Mouse (Mus musculus): Measurements from ENCODE around the gene 2310061I04Rik.
"Not testable (repeated sequence)": the region's sequence is repeated elsewhere in the genome, so short reads cannot be mapped to it uniquely, and the experiment has no call there.

2310061I04Rik gene

DNA sequence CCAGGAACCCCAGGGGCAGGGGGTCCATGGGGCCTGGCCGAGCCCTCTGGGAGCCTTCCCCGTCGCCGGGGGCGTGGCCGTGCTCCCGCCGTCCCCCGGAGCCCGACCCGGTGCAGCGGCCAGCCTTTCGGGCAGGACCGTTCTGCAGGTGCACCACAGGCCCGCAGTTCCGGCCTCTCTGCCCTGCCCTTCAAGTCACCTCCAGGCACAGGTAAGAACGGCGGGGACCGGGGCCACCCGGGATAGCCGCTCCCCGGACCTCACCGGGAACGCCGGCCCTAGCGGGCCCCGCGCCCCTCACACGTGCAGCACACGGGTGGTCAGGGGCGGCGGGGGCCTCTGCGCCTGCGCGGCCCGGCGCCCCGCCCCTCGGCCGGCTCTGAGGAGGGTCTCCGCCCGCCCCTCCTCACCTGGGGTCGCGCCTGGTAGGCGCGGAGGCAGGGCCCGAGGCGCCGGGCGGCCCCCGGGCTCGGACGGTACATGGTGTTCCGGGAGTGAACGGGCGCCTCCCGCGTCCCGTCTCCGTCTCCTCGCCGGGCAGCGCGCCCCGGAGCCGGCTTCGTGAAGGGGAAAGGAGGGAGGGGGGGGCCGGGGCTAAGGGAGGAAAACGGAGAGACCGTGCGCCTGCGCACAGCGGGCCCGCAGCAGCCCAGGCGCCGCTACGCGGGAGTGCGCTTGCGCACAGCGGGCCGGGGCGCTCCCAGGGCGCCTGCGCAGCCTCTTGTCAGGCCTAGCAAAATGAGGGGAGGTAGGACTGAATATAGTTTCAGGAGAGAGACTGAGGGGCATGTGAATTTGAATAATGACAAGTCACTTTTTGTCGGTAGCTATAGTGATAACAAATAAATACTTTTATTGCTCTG is at the start of gene 2310061I04Rik:
Gene 2310061I04Rik (minus strand): TSS at position 651 of the 863 bp plus-strand sequence.
- DNase-seq (ENCODE audit: low read depth, low spot score): peak; percentile 81

DNA sequence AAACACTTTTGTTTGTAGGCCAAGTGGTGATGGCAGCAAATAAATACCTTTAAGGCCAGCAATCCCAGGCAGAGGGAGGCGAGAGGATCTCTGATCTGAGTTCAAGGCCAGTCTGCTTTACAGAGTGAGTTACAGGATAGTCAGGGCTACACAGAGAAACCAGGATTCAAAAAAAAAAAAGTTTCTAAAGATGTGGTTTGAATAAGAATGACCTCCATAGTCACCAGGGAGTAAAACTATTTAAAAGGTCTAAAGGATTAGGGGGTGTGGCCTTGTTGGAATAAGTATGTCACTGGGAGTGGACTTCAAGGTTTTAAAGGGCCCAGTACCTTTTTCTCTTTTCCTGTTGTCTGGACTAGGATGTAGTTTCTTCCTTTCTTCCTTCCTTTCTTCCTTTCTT is 42.7 kb upstream of the 2310061I04Rik start:
- DNase-seq (ENCODE audit: low read depth, low spot score): no peak

DNA sequence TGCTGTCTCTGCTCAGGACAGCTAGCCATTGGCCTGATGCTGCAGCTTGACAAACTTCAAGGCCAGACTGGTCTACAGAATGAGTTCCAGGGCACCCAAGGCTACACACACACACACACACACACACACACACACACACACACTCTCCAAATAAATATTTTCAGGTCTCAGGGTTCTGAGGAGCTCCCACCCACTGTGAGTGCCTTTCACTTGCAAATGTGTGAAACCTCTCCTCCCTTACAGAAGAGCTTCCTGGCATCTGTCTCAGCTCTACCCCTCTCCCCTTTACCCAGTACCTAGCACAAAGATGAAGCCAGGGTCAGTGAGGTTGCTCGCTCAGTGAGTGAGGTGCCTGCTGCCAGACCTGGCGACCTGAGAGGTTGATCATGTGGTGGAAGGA is 41.9 kb upstream of the 2310061I04Rik start:
- DNase-seq (ENCODE audit: low read depth, low spot score): no peak

DNA sequence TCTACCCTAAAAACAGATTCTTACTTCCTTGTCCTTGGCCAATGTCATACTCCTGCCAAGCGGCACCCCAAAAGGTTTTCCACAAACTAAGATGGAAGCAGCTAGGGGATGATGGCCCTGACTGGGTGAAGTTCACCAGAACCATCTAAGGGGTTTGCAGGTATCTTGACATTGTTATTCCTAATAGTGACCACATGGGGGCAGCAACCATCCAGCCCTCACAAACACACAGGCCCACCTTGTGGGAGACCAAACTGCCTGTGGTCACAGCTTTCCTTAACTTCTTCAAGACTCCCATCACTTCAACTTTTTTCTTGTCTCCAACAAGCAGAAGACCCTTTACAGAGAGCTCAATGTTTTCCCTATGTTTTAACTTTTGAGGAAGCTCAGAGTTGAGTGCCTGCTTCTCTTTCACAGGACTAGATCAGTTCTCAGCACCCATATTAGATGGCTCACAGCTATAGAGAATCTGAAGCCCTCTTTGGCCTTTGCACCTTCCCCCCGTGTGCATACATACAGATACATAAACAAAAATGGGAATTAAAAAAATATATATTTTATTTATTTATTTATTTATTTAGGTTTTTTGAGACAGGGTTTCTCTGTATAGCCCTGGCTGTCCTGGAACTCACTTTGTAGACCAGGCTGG is 40.6 kb upstream of the 2310061I04Rik start:
- DNase-seq (ENCODE audit: low read depth, low spot score): no peak

DNA sequence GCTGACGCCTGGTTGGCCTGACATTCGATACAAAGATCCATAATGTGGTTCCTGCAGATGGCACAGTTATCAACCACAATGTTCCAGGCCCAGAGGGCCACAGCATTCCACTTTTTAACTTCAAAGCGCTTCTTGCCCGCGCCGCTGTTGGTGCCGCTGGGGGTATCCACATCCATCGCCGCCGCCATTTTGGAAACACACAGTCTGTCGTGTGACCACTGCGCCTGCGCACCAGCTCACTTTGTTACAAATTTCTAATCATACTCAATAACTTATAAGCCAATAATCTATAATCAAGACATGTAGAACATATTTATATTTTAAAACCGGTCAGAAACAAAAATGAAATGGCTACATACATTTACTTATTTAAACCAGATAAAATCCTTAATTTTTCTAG is 38.5 kb upstream of the 2310061I04Rik start:
- not testable (repeated sequence) for DNase-seq (ENCODE audit: low read depth, low spot score)

DNA sequence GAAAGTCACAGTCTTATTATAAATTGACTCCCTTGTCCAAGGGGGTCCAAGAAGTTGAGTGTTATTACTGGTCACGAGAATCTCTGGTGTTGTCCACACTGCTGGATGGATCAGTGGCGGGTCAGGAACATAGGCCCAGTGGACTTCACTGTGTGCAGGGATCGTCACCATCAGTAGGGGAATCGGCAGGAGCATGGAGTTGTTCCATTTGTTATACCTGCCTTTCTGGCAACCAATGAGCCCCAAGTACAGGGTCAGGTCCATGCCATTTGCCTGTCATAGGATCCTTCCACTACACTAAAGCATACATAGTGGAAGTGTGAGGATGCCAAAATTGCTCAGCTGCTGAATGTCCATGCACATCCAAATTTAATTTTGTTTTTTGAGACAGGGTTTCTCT is 35.4 kb upstream of the 2310061I04Rik start:
- no peak for DNase-seq (ENCODE audit: low read depth, low spot score)

DNA sequence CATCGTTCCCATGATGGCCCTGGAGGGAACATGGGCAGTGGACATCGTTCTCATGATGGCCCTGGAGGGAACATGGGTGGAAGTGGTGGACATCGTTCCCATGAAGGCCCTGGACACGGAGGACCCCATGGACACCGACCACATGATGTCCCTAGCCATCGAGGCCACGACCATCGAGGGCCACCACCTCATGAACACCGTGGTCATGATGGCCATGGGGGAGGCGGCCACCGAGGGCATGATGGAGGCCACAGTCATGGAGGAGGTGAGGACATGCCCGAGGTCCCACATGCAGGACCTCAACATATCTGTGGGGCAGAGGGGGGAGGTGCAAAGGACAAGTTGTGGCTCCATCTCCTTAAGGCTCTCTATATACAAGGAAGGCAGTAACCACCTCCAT is 33.4 kb upstream of the 2310061I04Rik start:
- no peak for DNase-seq (ENCODE audit: low read depth, low spot score)

DNA sequence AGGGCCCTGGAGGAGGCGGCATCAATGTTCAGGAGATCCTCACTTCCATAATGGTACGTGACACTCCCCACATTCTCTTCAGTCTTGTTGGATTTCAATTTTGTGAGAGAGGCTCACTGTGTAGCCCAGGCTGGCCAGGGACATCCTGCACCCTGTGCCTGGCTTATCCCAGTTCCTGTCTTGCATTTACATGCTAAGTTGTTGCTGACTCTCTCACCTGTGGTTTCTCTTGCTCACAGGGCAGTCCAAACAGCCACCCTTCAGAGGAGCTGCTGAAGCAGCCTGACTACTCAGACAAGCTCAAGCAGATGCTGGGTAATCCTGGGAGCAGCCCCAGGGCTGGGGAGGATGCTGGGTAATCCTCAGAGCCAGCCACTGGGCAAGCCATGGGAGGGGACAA is 32.3 kb upstream of the 2310061I04Rik start:
- DNase-seq (ENCODE audit: low read depth, low spot score): no peak

DNA sequence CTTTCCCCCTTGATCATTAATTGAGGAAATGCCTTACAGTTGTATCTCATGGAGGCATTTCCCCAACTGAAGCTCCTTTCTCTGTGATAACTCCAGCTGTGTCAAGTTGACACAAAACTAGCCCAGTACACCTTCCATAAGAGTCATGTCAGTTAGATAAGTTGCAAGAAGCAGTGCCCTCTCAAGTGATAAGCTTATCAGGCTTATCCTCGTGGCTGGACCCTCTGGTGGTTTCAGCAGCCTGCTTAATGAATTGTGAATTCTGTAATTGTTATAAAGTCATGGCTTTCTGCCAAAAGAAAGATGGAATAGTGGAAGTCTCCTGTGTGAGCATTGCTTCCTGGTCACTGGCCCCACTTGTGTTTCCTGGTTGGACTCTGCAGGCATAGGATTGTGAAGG is 30.2 kb upstream of the 2310061I04Rik start:
- no peak for DNase-seq (ENCODE audit: low read depth, low spot score)

DNA sequence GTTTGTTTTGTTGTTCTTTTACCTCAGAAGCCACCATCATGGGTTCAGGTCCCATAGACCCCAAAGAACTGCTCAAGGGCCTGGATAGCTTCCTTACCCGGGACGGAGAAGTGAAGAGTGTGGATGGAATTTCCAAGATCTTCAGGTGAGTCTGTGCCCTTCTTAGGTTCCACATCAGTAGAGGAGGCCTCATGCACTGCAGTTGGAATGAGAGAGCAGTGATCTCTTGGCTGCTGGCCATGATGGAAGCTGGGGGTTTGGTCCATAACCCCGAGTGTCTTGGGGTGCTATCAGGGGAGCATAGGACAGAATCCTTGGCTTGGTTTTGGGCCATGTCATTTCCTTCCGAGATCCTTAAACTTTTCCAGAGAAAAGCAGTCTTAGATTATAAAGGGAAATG is 26.1 kb upstream of the 2310061I04Rik start:
- no peak for DNase-seq (ENCODE audit: low read depth, low spot score)

DNA sequence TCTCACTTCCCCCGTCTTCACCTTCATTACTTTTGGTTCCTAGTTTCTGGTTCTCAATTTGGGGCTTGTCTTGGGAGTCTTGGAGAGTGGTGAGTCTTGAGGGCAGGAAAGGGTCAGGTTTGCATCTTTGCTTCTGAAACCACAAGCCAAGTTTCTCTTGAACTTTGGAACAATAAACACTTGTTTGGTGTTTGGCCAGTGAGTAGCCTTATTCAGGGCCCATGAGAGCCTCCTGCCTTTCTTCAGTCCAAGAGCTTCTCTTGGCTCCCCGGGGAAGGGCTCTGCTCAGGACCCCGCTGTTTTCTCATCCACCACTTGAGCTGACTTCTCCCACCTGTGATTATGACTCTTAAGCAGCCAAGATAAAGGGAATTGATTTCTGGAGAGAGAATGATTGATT is 25.3 kb upstream of the 2310061I04Rik start:
- no peak for DNase-seq (ENCODE audit: low read depth, low spot score)

DNA sequence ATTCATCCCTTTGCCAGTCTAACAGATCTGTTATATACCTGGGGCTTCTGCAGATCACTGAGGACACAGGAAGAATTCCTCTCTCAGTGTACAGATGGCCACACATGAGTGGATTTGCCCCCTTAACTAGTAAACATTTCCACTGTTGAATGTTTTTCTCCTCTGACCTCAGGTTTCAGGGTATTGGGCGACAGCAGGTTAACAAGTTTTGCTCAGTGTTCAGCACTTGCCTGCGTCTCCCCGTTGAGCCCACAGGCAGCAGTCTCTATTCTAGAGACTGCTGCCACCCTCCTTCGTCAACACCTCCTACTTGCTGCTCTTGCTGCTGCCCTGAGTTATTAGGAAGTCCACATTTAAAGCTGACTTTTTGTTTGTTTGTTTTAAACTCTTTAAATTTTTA is 24.5 kb upstream of the 2310061I04Rik start:
- no peak for DNase-seq (ENCODE audit: low read depth, low spot score)

DNA sequence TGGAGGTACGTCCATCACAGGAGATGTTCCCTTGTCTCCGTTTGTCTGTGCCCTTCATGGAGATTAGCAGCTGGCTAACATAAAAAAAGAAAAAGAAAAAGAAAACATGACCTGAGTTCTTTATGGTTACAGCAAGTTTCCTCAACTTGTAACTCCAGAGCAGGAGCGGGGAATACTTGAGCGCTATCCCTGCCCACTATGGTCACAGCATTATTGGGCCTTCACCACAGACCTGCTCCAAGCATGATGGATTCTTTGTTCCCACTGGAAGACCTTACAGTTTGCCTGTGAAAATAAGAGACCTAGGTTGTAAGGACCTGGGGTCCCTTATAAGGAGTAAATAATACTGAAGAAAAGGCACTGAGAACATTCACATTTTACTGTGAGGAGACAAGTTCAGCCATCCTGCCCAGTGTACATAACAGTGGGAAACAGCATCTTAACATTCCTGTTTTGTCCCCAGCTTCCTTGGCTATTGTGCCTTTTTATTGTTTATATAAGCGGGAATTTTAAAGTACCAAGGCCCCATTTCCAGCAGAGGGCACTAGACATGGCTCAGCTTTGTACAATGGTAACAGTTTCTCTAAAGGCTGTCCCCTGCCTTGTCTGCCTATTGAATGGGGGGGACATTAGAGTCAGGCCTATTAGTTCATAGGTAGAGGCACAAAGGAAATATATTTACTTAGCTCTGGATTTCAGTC is 23.8 kb upstream of the 2310061I04Rik start:
- no peak for DNase-seq (ENCODE audit: low read depth, low spot score)

DNA sequence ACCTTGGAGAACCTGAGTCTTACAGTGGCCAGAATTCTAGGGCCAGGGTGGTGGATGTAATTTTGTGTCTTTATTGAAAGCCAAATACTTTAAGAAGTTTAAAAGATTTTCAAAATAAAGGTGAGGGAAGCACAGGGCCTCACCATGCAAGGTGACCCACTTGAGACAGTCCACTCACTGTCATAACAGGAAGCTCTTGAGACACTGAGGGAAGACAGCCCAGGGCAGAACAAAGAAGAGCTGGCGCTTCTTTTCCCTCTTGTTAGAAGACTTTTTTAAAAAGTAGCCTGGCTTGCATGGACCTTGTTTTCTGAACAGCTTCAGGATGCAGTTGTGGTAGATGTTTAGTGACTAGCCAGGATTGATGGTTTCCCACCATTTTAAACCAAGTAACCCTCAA is 23.2 kb upstream of the 2310061I04Rik start:
- no peak for DNase-seq (ENCODE audit: low read depth, low spot score)

DNA sequence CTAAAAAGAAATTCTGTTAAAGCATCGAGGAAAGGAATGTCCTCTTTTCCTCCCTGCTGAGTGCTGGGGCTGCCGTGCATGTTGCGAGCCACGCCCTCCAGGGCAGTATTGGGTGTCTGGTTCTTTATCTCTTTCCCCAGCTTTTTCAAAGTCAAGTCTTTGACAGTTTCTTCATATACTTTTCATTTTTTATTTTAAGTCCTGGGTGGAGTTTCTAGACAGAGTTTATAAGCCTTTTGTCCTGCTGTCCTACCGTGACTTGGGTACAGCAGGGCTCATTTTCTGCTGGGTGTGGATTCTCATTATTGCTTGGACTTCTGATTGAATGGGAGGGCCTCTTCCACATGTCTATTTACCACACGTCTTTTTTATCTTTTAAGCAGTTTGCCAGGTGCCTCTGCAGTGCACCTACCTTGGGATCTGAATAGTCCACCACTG is 22.7 kb upstream of the 2310061I04Rik start:
- DNase-seq (ENCODE audit: low read depth, low spot score): no peak

DNA sequence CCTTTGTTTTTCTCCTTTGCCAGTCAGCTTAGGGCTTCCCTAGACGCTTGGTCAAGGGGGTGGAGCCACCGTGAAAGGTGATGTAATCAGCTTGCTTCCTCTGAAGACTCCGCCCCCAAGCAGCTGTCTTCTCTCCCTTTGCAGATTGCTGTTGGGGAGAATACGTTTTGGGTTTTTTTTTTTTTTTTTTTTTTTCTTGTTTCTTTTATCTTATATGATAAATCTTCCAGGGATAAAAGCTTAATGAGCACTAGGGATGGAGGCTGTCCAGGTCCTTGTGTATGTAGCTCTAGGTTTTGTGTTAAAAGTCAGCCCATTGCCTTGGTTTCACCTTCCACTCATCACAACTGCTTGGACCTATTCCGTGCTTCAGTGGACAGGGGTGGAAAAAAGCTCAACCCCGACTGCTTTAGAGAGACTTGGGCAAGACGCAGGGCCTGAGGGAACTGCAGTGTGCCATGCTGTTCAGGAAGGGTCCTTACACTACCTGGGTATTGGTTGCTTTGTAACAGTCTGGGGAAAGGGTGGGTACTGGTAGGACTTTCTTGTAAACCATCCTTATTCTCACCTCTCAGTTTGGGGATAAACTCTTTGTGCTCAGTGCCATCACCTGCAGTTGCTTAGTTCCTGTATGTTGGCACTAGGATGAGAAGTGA is 22.0 kb upstream of the 2310061I04Rik start:
- DNase-seq (ENCODE audit: low read depth, low spot score): peak; percentile 98

DNA sequence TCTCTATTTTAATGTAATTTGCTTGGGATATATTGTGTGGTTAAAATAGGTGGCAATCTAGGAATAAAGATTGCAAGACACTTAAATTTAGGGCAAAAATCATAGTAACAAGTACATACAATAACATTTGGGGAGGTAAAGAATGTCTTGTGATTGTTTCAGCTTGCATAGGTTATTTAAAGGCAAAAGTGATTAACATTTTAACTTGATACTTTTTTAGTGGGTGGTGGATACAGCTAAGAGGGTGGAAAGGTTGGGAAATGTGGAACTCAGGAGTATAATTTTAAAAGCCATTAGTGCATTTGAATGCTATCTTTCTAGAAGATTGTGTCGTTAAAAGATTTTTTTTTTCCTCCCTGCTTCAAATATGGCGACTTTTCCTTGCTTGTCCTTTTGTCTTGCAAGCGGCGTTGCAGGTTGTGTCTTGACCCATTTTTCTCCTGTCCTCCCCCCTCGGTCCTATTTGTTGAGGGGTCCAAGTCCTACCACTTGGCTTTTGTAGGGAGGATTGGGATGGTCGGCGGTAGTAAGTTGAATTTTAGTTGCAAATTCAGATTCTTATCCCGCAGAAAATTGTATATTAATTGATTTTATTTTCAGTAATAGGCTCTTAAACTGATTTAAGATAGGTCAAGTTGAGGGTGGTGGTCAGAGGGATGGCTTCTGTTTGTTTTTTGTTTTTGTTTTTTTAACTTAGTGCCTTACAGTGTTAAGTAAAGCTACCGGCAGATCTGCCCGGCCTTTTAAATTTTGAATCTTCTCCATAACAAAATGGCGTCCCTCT is 21.2 kb upstream of the 2310061I04Rik start:
- DNase-seq (ENCODE audit: low read depth, low spot score): peak; percentile 50

DNA sequence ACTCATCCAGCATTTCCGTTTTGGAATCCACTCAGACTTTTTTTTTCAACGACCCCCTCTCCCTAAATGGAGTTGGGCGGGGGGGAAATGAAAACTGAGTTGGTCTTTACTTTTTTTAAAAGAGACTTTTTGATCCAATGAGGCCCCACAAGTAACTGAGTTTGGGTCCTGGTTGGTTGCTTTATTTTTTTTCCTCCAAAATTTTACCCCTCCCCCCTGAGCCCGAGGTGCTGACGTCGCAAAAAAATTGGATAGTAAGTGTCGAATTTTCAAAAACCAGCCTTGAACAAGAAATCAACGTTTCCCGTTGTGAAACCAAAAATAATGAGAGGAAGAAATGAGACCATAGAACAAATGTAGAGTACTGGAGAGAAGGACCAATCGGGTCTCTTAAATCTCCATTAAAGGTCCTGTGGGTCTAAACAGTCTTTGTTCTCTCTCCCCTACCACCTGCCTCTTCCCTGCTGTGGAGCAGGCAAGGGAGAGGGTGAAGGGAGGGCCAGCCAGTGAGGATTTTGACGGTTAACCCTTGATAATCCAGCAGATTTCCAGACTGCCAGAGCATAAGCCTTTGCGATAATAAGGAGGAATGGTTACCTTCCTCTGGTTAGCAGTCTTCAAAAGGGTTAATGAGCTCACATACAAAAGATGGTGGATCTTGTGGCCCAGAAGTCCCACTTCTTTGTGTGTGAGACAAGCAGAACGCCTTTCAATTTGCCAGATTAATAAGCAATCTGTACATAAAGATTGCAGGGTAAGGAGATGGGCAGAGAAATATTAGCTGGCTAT is 20.4 kb upstream of the 2310061I04Rik start:
- peak; percentile 77 for DNase-seq (ENCODE audit: low read depth, low spot score)

DNA sequence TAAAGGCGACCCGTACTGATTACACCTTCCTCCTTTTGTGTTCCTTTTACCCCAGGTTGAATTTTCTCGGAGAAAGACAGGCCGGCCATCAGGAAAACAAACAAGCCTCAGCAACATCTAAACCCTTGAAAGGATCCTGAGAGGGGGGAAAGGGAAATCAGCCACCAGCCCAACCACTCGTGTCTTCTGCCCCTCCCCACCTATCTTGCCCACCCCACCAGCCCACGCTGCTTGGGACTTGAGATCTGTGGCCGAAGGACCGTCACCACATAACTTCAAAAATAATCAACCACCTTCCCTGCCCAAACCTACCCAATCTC is 19.9 kb upstream of the 2310061I04Rik start:
- DNase-seq (ENCODE audit: low read depth, low spot score): no peak
